Mouse (Mus musculus) urinary bladder, adult 2 months (tissue): ENCODE measurements around the gene Cmtm2a. TPM values are rescaled to one million over a fixed set of nuclear protein-coding genes. Genes with fewer than 3 reads are reported as not detected.
"Not testable (repeated sequence)": the region's sequence is repeated elsewhere in the genome, so short reads cannot be mapped to it uniquely, and the experiment has no call there.

Experiments
- DNase-seq: peaks from one replicate; pipeline ENCODE4 v3.0.0; 2022; ENCODE audit warnings: low spot score
- polyA plus RNA-seq: library from polyadenylated mRNA; depleted of rRNA; stranded (reverse); fragments of >200 nt; gene quantifications from 2 replicates; pipeline ENCODE4 v1.2.3, GENCODE M21; 2012

Cmtm2a gene
- polyA plus RNA-seq, 1 experiment: not detected

DNA sequence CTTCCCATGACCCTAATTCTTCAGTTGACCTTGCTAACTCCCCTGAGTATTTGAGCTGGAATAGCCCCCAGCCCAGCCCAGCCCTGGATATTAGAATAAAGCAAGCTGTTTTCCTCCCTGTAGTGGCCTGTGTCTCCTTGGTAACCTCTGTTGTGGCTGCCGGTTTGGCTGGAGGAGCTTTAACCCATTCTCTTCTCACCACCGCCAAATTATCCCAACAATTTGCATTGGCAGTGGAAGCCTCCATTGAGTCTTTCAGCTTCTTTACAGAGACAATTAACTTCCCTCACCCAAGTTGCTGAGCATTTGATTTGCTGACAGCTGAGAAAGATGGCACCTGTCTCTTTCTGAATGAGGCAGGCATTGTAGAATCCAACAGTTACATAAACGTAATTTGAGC lies 8.6 kb upstream of the Cmtm2a start:
- not testable (repeated sequence) for DNase-seq

DNA sequence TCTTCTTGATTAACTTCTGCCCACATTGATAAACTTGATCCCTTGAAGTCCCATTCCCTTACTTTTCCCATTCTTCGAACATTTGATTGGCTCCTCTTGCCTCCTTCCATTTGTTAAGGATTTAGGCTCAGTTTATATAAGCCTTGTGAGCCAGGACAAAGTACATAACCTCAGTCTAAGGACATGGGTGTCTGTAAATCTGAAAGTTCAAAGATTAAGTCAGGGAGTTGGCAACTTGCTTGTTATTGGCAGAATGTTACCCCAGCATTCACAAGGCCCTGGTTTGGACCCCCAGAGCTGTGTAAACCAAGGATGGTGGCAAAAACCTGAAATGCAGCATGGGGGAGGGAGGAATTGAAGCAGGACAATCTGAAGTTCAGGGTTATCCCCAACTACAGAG lies 1.4 kb upstream of the Cmtm2a start:
- DNase-seq: no peak

DNA sequence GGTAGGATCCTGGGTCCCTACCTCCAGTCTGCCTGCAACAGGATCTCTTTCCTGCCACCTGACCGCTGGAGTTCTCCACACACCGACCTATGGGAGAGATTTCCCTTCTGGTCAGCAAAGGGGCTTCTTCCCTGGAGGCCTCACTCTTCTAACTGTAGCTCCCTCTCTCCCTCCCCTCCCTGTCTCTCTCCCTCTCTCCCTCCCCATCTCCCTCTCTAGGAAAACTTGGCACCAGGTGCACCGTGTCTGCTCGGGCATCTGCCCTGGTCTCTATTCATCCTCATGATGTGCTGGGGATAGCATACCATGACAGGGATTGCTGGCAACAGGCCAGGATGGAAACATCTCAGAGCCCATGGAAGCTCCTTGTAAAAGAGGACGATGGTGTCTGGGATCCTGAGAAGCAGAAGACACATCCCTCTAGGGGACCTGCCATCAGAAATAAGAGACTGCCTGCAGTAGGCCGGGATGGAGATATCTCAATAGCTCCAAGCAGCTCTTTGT lies 24.0 kb downstream of the Cmtm2a start:
- no peak for DNase-seq

DNA sequence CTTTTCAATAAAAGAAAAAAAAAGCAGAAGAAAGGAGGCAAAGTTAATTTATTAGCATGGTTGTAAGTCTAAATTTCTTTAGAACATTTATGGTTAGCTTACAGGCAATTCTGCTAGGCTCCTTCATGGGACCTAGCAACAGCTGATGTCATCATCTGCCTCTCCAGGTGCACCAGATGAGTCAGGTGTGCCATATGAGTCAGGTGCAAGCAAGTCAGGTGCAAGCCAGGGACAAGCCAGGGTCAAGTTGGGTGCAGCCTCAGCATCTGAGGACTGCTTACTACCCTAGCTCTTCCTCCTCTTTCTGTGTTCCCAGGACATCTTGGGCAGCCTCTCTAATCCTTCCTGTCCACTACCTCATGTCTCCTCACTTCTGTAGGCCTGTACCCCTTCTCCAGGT lies 24.6 kb downstream of the Cmtm2a start:
- no peak for DNase-seq

DNA sequence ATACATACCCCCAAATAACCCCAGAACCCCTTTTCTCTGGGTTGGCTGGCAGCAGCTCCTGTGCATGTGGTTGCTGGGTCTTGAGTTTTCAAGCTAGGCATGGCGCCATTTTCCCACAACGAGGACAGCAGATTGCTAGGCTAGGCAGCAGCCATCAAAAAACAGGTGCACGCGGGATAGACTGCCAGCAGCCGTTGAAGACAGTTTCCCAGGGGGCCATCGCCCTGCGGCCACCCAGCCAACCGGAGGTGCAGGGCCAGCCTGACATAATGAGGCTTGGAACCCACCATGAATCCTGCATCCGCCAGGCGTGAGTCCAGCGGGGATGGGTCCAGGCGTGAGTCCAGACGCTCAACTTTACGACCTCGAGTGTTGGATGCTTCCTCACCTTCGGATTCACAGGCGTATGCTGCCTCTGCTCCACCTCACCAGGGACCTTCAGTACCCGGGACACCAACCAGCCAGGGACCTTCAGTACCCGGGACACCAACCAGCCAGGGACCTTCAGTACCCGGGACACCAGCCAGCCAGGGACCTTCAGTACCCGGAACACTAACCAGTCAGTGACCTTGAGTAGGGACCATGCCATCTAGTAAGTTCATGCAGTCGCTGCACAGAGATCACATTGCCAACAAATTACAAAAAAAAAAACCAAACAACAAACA lies 28.6 kb downstream of the Cmtm2a start:
- not testable (repeated sequence) for DNase-seq

DNA sequence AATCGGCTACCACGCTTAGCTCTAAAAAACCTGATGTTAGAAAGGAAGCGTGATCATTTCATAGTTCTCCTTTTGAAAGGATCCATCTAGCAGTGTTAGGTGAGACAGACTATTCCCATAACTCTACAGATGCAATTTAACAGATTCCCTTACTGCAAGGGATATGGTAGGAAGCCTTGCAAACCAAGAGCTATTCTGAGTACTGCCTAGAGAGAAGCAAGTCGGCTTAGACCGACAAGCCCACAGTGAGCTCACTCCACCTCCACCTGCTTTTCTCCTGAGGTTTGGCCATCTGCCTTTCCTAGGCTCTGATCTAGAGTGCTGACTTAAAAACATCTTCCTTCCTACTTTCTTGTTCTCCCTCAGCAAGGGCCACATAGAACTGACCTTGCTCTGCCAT lies 31.2 kb downstream of the Cmtm2a start:
- not testable (repeated sequence) for DNase-seq

DNA sequence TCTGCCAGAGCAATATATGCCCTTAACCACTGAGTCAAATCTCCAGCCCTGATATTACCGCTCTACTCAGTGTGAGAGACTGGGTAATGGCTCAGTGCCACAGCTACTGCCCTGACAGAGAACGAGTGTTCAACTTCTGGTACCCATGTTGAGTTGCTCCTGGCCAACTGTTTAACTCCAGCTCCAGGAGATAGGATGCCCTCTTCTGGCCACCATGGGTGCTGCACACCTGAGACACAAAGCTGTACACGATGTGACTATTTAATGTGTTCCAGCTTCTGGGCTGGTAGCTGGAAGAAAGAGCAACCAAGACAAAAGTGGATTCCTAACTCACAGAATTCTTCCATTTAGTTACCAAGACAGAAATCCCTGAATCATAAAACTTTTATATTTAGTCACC lies 40.0 kb downstream of the Cmtm2a start:
- no peak for DNase-seq

DNA sequence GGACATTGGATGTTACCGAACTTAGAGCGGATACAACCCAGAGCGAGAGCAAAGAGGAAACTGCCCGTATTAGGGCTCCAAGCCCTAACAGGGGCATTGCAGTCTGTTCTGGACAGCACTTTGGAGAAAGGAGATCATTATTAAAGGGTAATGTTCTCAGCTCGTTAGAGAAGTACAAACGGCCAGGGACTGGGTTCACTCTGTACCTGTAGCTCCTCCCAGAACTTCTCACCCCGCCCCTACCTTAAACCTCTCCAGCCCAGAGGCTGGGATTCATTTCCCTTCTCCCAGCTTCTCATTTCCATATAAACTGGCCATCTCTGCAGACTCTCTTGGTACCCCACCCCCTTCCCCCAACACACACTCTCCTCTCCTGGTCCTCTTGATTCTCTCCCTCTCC lies 41.5 kb downstream of the Cmtm2a start:
- no peak for DNase-seq

DNA sequence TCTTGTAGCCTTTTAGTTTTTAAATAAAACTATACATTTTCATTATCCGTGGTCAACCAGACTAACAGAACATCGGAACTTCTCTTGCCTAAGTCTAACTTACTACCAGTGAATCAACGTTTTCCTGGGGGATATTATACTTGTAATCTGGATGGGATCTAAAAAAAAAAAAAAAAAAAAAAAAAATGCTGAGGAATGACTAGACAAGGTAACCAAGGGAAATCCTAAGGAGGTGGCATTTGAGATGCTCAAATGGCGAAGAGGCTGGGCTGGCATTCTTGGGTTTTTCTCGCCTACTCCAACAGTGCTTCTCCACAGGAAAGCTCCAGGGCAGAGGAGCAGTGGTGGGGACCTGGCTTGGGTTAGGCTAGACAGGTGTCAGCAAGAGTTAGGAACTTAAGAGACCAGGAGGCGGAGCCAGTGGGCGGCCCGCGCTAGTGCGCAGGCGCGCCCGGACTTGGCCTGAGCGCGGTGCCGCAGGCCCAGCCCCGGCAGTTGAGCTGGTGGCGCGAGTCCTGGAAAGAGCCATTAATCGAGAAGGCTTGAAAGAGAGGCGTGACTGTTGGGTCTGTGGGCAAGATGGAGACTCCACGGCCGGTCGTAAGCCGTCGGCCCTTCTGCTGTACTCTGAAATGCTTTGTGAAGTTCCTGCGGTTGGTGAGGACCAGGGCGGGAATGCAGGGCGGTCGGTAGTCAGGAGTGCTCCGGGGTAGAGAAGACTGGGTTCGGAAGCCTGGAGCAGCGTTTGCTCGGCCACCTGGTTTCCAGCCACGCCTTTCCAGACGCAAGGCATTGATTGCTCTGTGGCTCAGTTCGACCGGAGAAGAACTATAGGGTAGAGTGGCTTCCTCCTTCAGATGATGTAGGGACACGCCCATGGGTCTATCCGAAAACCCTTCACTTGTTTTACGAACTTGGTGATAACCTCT lies 42.3 kb downstream of the Cmtm2a start, which contains the start of gene Cklf:
TSS of gene Cklf (plus strand) at position 423 of the 929 bp plus-strand sequence.
- peak; percentile 78 for DNase-seq

DNA sequence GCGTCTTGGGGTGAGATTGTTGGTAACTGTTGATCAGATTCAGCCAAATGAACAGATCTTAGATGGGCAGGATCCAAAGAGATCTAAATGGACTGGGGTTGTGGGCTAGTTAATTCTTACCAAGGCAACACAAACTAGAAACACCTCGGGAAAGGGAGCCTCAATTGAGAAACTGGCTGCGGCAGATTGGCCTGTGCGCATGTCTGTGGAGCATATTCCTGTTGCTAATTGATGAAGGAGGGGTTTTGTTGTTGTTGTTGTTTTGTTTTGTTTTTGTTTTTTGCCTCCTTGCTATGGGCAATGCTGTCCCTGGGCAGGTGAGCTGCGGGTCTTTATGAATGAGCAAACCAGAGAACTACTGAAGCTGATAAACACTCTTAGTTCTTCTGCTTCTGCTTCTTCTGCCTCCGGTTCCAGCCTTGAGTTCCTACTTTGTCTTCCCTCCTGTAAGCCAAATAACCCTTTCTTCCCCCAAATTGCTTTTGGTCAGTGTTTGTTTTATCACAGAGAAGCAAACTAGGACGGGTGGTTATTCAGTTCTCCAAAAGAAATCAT lies 43.5 kb downstream of the Cmtm2a start:
- DNase-seq: no peak

DNA sequence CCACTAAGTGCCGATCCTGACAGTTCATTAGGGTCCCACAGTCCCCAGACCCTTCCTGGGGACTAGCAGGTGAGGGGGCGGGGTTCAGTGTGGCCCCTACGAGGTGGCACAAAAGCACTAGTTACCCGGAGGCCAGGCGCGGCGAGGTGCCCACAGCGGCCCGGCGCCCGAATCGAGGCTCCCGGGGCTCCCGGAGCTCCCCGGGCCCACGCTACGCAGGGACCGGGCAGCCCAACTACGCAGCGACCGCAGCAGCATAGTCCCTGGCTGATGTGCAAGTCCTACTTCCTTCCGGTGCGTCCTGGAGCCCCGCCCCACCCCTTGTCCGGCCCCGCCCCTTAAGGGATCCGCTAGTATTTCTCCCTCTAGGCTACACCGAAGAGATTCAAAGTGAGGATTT lies 44.7 kb downstream of the Cmtm2a start, which contains the start of gene Tk2:
TSS of gene Tk2 (minus strand) at position 283 of the 400 bp plus-strand sequence.
- DNase-seq: peak; percentile 67

DNA sequence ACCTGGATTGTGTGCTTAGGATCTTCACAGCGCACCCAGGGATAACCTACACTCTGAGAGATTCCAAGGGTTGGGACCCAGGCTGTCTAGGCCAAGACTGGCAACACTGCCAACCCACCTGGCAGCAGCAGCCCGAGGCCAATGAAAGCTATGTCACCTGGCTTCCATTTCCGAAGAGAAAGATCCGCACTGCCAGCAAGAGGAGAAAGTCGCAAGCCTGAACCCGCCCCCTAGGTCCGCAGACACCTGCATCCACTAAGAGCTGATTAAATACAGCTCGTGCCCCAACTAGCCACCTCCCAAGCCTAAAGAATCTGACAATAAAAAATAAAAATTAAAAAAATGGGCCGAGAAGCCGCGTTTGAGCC lies 45.1 kb downstream of the Cmtm2a start:
- DNase-seq: no peak

DNA sequence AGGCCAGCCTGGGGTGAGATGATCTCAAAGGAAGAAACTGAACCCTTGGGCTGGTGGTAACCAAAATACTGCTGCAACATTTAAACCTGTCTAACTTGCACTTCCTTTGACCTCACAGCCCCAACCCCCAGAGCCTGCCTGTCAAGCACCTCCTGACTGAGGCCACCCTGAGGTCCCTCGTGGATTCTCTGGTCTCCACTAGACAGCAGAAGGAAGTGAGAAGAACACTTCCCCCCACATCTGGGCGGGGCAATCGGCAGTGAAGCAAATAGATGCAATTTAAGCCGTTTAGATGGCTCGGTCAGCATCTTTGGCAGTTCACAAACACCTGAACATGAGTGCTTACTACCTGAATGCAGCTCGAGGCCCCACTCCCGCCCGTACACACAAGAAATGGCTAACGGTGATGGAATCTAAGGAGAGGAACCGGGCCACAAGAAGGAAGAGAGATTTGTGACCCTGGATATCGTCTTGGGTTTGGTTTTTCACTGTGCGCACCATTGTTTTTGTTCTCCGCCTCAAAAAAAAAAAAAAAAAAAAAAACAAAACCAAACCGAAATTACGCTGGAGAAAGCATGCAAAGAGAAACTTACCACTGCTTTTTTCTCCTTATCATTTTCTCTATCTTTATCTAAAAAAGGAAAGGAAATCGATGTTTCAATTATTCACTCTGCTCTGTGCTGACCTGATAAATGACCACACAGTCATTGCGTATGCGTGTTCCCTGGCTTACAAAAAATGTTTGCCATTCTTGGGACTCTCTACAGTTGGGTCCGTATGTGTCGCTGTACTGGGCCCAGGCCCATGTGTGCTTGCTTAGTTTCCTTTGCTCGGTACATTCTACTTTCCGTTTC lies 45.7 kb downstream of the Cmtm2a start:
- no peak for DNase-seq

DNA sequence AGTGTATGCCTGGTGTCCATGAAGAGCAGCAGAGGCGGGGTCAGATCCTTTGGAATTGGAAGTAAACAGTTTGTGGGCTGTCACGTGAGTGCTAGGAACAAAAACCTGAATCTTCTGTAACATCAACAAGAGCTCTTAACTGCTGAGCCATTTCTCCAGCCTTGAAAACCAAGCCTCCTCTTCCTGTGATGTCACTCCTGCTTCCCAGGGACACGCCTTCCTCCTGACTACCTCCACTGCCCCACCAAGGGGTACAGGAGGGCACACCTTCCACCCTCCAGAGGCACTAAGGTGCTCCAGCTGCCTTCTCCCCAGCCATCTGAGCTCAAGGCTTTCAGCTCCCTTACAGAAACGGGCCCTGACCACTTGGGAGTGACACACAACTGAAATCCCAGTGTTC lies 46.4 kb downstream of the Cmtm2a start:
- no peak for DNase-seq

DNA sequence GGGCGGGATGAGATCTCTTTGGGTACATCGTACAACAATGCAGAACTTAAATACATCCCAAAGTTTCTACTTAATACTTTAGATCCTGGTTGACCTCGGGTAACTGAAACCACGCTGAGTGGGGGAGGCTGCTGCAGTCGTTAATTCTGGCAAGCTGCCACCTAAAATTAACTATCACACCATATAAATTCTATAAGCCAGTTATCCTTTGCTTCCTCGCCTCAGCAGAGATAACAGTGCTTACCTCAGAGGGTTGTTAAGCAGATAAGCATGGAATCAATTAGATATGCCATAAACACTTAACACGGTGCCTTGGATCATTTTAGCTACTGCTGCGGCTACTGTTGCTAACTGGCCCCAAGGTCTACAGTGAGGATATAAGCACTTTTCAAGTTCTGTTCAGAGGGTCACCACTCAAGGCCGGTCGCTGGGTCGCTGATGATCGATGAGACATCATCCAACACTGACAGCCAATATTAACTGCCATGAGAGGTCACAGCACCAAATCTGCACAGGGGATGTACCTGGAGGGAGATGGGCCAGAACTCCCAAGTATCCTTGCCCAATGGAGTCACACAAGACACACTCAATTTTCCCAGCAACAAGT lies 50.8 kb downstream of the Cmtm2a start:
- no peak for DNase-seq

DNA sequence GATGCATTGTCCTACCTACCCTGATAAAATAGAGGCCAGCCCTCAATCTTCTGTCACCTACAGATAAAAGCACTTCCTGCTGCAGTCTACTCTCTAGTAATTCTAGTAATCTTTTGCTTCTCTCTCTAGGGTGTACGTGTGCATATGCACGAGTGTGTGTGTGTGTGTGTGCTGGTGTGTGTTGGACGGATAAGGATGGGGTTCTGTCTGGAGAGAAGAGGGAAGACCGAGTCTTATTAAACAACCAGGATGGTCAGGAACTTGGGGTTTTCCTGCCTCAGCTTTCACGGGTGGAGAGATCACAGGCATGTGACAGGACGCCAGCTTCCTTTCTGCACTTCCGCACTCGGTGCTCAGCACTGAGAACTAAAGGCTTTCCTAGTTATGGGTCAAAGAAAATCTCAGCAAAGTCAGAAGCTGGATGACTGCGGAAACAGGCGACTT lies 53.5 kb downstream of the Cmtm2a start:
- DNase-seq: no peak

DNA sequence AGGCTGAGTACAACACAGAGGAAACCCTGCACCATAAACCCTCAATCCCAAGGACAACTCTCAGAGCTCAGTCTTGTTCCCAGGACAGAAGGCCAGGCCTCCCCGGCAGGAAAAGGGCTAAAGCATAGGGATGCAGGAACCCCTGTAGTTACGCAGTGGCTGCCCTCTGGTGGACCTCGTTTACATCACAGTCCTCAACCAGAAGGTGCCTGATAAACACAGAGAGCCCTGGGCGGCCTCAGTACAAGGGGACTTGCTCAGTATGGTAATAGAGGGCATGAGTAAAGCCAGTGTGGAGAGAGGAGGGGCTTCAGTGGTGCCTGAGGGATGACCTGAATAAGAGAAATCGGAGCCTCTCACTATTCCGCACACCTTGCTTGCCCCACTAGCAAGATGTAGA lies 58.4 kb downstream of the Cmtm2a start:
- no peak for DNase-seq

DNA sequence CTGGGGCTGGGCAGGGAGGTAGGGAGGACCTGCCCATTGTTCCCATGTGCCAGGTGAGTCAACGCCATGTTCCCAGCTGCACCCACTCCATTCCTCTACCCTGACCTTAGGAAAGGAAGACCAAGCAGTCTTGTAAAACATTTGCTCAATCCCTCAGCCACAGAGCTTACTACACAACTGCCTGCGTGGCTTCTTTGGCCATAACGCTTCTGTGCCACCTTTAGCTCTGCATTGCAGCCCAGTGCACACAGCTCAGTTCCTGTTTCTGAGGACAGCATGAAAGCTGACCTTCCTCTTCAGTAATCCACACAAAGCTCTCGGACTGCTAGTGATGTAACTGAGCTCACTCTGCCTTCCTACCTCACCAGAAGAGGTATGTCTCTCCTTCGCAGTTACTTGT lies 60.1 kb downstream of the Cmtm2a start:
- no peak for DNase-seq

DNA sequence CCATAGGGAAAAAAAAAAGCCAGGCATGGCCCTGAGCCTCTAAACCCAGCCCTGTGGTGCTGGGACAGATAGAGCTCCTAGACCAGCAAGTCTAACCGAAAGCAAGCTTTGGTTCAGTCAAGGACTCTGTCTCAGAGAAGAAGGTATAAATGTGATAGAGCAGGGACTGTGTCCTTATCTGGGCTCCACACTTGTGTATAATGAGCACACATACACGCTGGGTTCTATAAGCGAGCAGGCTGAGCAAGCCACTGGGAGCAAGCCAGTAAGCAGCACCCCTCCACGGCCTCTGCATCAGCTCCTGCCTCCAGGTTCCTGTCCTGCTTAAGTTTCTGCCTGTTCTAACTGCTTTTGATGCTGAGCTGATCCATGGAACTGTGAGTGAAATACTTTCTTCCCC lies 60.9 kb downstream of the Cmtm2a start:
- no peak for DNase-seq
